Mouse (Mus musculus) neural tube, embryonic 10.5 days (tissue): ENCODE measurements around the gene Rcl1.
A peak's percentile ranks its signal among the peaks of the same experiment; 100 is the strongest.

Experiments used
- DNase-seq: peaks from one replicate; pipeline ENCODE4 v3.0.0-alpha.2; 2017; ENCODE audit warnings: low spot score; ENCODE audit errors: extremely low spot score

Gene Rcl1

DNA sequence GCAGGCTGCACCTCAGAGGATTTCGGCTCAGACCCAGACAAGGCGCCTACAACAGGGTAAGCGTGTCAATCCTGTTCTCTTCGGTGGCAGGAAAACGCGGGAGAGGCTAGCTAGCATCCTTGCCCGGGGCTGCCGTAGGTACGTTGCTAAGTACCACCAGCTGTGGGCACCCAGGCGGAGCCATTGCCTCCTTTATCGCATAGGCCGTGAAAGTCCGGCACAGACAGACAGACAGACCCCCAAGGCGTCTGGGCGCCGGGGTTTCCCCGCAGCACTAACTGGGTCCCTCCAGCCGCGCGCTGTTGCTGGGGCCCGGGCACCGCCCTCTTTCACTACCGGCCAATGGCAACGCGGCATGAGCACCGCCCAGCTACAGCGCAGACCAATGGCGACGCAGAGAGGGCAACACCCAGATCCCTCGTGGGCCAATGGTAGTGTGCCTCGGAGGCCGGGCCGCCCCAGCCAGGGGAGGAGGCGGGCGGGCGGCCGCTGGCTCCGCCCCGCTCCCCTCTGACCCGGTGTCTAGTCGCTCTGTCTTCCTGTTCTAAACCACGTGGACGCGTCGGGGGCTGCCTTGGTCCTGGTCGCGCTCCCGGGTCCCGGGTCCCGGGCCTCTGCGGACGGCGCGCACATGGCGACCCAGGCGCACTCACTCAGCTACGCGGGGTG, at the start of gene Rcl1:
Gene Rcl1 (plus strand): TSS at position 502 of the 669 bp plus-strand sequence.
- peak; percentile 94 for DNase-seq

DNA sequence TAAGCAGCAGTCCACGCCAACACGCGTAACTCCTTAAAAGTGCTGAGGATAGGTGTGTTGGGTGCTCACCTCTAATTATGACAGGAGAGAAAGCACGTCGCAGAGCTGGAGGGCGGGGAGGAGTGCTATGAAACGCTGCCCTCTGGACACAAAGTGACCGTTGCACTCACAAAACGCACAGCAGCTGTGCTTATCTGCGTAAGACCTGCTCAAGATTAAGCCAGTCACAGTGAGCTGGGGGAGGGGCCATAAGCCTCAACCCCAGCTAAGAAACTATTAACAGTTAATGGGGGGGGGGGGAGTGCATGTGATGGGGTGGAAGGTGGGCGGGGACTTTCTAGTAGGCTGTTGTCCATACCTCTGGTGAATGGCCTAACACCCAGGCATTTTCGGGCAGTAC, 48.4 kb upstream of the Rcl1 start:
- no peak for DNase-seq

DNA sequence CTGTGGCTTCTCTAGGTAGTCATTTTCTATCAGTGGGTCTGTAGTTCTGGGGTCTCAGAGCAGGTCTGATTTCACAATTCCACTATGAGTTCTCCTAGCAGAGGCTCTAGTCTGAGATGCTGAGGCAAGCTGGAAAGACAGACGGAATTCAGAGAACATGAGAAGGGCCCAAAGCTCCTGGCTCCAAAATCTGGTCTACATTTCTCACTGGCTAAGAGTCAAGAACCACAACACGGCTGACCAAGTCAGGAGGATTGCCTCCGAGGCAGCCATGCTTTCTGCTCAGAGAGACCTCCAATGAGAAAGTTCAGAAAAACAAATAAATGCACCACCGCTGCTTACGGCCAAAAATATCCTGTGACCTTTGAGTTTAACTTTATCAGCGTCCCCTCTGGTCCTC, 46.6 kb upstream of the Rcl1 start:
- DNase-seq = no peak

DNA sequence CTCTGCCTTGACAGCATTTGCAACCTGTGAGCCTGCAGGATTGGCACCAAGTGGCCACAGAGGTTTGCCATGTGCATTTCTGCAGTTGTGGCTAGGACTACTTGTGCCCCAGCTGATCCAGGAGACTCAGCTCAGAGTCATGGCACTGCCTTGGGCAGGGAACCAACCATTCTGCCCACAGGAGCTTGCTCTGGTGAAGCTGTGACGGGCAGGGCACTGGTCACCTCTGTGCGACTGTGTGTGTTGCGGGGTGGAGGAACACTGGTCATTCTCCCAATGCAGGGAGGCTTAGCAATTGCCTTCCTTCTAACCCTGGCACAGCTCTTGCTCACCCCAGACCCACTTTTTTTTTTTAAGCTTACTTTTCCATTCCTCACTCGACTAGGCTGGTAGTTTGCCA, 45.7 kb upstream of the Rcl1 start:
- no peak for DNase-seq

DNA sequence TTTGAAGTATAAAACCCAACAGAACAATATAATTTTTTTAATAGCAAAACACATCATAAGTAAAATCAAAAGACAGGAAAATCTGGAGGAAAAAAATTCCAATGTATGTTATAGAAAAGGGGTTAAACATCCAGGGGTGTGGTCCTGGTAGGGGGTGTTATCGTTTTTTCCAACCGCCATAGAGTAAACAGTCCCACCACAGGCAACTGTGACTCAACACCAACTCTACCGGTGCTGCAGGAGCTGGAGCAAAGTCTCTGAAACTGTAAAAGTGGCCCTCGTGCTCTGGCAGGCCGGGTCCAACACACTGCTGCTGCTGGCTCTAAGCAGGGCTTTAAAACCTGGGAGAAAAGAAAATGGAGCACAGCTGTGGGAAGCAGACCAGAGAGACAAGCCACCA, 42.4 kb upstream of the Rcl1 start:
- no peak for DNase-seq

DNA sequence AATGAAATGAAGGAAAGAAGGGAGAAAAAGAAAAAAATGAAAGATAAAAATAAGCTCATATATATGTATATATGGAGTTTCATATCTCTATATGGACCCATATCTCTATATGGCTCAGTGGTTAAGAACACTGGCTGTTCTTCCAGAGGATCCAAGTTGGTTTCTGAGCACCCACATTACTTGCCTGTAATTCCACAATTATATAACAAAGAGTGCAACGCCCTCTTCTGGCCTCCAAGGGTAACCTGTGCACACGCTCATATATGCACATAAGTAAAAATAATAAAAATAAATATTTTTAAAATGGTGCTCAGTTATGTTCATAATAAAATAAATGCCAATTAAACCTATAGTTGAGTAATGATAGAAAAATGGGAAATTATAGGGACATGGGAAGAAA, 41.5 kb upstream of the Rcl1 start:
- no peak for DNase-seq

DNA sequence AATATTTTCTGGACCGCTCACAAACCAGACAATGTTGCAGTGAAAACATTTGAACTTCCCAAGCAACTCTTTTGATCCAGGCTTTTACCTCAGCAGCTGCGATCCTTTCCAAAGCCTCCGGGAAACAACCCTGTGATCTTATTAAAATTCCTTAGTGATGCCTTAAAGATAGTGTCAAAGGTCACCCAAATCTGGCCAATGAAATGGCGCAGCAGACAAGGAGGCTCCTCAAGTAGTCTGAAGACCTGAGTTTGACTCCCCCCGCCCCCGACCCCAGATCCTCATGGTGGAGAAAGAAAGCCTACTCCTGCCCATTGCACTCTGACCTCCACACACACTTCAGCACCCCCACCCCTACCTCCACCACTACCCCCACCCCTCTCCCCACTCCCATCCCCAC, 40.9 kb upstream of the Rcl1 start:
- DNase-seq = no peak

DNA sequence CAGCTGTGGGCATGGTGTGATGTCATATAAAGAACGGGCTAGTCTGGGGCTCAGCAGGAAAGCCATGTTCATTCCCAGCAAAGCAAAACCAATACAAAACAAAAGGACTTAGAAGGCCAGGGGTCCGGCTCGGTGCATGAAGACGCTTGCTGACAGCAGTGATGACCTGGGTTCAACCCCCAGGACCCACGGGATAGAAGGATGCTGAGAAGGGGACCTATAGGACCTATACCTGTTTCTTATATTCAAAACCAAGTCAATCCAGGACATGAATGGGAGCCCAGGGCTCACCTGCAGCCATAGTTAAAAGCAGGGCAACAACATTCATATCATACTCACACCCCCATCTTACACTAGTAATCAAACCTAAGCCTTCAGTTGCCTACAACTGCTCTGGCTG, 38.2 kb upstream of the Rcl1 start:
- no peak for DNase-seq

DNA sequence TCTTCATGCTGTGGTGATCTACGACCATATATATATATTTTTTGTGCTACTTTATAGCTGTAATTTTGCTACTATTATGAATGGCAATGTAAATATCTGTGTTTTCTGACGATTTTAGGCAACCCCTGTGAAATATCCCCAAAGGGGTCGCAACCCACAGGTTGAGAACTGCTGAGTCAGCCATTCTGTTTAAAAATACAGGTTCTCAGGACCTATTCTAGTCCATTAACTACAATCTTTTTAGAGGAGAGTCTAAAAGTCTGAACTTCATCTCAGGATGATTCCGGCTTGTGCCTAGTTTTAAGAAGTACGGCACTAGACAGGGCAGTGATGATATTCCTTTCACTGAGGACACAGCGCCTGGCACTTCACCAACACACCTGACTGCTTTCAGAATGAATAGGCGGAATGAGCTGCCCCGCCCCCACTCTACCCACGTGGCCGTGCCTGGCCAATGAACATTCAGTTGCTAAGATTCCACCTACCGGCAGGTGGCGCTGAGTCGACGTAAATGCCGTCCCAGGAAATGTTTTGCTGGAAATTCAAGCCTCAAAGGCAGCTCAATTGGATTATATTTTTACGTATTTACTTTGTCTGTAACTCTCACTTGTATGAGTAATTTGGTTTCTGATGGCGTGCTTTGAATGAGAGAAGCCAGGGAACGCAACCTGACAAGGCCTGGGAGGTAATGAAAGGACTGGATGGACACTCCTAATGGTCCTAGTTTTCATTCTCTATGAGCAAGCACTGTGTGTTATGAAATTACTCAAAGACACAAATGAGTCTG, 37.4 kb upstream of the Rcl1 start:
- peak; percentile 94 for DNase-seq

DNA sequence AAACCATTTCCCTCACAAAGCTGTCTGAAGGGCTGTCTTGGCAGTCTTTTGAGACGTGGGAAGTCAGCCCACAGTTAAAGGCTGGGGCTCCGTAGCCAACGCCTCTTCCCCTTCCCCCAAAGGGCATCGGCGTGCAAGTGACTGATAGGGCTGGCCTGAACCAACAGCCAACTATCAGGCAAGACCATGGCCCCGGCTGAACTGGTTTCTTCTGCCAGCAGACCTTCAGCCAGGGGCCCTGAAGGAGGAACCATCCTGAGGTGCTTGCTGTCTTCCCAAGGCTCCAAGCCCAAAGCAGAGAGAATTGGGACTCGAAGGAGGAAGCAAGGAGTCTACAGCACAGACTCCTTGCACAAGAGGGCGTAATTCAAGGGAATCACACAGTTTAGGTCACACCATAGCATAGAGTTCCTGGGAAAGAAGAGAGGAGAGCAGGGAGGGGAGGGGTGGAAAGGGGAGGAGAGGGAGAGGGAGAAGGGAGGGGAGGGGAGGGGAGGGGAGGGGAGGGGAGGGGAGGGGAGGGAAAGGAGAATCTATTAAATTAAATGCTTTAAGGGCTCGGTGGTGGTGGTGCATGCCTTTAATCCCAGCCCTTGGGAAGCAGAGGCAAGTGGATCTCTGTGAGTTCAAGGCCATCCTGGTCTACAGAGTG, 36.6 kb upstream of the Rcl1 start:
- DNase-seq = no peak

DNA sequence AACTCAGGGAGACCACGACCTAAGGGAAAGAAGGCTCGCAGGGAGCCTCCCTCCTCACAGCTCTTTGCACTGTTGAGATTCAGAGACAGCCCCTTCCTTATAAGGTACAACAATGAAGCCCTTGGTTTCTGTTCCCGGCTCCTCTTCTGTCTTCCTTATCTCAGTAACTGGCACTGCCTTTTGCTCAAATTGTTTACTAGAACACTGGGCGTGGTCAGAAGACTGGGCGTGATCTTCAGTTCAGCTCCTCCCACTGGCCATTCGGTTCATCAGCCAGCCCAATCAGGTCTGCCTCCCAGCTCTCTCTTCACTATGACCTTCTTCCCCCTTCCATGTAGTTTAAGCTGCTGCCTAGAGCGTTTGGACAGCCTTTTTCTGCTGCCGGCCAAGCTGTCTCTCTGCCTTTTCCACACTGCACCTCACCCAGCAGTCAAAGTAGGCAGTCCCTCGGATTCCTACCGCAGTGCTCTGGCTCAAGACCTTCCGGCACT, 34.1 kb upstream of the Rcl1 start:
- DNase-seq = peak; percentile 36

DNA sequence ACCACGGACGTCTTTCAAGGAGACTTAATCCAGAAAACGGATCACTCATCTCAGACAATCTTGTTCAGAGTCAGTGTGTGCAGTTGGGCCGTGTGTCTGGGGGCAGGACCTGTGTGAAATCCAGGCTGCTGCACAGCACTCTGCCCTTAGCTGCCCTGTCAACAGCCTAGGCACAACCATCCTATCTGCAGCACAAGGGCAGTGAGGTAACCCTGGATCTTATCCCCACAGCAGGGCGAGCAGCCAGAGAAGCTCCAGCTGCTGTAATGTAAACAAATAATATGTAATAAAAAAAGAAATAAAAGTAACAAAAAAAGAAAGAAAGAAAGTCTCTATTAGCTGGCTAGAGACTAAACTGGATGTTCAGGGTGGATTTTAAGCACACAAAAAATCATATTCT, 32.0 kb upstream of the Rcl1 start:
- DNase-seq = no peak

DNA sequence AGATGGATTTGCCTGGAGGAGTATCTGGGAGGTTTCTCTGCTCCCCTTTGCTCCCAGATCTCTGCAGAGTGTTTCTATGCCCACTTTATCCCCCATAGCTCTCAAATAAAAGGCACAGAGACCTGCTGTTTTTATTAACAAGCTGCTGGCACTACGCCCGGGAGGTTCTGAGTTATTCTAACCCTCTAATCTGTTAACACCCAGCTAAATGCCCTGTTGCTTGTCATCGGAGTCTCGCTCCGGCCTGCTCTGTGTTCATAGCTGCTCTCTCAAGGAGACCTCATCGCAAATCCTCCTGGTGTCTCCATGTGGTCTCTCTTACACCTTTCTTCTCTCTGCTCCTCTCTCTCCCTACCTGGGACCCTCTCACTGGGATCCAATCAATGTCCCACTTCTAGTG, 26.4 kb upstream of the Rcl1 start:
- no peak for DNase-seq

DNA sequence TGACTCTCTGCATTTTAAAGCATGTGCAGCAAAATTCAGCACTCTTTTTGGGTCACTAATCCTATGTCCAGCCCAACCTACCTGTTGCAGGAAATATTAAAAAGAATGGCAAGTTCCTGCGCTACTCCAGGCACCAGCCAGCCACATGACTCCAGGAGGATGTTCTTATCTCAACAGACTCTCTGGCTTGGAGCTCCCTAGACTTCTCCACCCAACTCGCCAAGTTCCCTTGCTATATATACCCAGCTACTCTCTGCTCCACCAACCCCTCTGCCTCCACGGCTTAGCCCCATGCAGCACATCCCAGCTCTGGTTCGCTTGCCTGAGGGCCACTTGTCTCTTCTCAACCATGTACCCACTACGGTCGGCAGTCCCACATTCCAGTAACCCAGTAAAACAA, 12.5 kb upstream of the Rcl1 start:
- DNase-seq = no peak

DNA sequence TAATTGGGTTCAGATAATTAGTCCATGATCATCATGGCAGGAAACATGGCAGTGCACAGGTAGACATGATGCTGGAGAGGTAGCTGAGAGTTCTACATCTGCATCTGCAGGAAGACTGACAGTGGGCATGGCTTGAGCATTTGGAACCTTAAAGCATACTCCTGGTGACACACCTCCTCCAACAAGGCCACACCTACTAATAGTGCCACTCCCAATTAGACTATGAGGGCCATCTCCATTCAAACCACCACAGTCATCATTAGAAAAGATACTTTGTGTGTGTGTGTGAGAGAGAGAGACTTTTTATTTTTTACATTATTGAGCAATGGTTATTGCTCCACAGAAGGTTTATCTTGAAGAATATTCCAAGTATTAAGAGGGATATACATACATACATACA, 9.0 kb upstream of the Rcl1 start:
- DNase-seq = no peak

DNA sequence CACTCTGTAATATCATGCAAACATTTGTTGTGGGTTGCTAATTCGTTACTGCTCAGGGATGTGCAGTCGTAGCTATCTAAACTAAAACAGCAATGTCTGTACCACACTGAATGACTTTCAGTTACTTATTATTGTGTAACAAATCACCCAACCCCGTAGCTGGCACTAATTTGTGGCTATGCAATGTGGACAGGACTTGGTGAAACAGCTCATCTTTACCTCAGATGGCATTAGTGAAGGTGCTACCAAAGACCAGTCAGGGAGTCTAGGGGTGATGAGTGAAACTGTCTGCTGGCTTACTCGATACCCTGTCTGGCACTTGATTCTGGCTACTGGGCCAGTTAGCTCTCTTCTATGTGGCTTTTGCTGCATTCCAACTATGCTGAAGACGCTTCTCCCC, 2.1 kb upstream of the Rcl1 start:
- no peak for DNase-seq

DNA sequence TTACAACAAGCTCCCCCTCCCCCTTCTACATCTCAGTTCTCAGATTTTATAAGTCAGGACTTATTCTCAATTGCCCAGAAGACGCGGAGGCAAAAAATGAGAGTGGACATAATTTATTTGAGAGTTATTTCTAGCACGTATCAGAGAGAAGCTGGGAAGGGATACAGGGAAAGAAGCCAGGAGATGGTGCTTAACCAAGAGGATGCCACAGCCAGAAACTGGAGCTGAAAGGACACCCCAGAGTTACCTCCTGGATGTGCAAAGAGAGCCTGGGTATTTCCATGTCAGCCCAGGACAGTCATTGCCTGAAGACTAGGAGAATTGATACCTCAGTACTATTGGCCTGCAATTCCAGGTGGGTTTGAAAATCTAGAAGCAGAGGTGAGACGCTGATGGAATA, 1.6 kb upstream of the Rcl1 start:
- no peak for DNase-seq

DNA sequence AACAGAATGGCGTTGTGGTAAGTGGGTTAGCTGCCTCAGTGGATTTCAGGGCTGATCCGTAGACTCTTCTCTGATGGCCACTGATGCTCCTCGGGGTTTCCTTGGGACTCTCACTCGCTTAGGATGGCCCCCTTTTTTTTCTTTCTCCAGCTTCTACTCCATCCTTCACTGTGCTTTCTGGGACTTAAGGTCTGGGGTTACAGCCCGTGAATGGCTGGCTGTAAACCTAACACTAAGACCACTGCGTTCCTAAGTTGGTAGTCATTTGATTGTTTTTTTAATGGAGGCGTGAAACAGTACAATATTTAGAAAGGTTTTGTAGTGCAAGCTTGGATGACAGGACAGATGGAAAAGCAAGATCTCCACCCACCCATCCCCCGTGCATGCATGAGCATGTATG, 914 bp upstream of the Rcl1 start:
- DNase-seq = no peak

DNA sequence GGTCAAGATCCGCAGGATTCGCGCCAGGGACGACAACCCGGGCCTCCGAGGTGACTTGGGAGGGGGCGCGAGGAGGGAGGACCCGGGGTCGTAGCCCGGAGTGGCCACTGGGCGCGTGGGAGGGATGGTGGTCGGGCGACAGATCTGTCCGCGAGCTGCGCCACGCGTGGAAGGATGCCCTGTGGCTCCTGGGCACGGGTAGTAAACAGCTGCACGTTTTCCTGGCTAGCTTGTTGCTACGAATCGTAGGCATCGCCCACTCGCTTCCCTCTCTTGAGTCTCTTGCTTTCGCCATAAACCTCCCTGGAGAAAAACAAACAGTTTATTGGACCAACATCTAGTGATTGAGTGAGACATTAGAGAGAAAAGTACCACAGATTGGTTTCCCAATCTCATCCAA, 416 bp downstream of the Rcl1 start:
- no peak for DNase-seq

DNA sequence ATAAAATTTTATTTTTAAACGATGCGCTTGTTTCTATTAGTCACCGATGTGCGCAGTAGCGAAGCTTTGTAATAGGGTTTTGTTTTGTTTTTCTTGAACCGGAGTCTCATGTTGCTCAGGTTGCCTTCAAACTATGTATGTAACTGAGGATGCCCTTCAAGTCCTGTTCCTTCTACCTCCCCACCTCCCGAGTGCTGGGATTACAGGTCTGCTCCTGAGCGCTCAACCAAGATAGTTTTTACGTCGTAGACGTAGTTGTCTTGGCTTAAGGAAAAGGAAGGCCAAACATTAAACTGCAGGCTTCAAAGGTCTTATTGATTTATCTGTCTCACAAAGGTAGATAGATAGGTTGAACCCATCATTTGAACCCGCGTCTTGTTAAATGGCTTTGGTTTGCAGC, 923 bp downstream of the Rcl1 start:
- peak; percentile 24 for DNase-seq

DNA sequence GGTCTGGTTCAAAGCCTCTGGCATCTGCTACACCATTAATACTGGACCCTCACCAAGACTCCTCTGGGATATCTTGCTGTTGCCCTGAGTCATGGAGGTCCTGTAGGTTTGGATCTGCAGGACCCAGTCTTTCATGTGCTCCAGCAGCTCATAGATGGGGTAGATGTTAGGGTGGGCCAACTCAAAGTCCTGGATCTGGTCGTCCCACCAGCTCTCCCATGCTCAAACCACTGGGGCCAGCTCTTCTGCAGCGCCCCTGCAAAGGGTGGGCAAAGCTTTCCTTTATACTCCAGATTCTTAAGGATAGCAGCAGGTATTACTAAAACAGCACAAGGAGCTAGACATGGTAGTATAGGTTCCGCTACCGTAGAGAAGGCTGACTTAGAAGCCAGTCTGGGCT, 4.6 kb downstream of the Rcl1 start:
- DNase-seq = no peak

DNA sequence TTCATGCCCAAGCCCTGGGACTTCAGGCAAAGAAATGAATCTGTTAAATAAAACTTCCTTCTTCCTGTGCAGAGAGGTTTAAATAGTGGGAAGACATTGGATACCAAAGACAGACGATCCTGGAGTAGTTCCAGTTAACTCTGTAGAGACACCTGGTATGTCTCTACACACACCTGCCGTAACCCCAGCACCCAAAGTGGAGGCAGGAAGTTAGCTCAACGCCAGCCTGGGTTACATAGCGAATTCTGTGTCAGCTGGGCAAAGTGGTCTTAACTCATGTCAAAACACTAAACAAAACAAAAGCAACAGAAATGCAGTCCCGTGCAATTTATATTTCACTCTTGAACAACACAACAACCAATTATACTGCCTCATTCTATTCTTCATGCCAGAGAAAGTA, 5.1 kb downstream of the Rcl1 start:
- no peak for DNase-seq

DNA sequence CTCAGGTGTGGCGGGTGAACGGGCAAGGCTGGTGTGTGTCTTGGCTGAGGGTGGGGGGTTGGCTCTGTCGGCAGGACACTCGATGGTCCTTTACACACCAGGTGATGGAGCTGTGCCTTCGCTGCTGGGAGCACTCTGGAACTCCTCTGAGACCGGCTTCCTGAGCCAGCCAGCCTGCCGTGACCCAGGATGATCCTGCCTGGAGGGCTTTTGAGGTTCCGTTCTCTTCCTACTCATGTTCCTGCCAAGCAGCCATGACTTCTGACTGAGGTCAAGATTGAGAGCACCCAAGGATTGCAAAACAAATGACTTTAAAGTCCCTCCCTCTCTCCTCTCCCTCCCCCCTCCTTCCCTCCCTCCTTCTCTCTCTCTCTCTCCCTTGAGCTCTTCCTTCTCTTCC, 11.5 kb downstream of the Rcl1 start:
- DNase-seq = no peak
